ENCODE assay signal across 8 mouse cellular contexts in genomic region chr11:29130385-29131355, GRCm38 (mm10). TPM values are rescaled to one million over a fixed set of nuclear protein-coding genes. Genes with fewer than 3 reads are reported as not detected.
DNase-seq lines count a peak whose midpoint lies in the region; ATAC-seq and TF ChIP-seq lines count a peak whose summit lies in the region.

TSS of gene Pnpt1 (plus strand) at chr11:29130744.

- H3K27me3 ChIP-seq in heart, embryonic 12.5 days (replicated peaks), result no peaks in the 10 kb centered on the region
- H3K27me3 ChIP-seq in kidney, postnatal 0 days (ENCODE audit: insufficient read depth, low read length), result no peaks in the 10 kb centered on the region
- no peaks in the 10 kb centered on the region for H3K27me3 ChIP-seq in liver, embryonic 11.5 days (replicated peaks; ENCODE audit: control insufficient read depth, insufficient read depth, low read length)
- H3K27me3 ChIP-seq in stomach, embryonic 14.5 days (ENCODE audit: control insufficient read depth, insufficient read depth, low read length), result no peaks in the 10 kb centered on the region

- DNase-seq in CD4-positive helper T cell, adult 2 months (ENCODE audit: low read depth, low spot score), result peak; percentile 94
- peak; percentile 83 for DNase-seq in brain, embryonic 18.5 days (ENCODE audit: low read depth, low spot score)
- peak; percentile 95 for DNase-seq in kidney, postnatal 0 days (ENCODE audit: low spot score)
- DNase-seq in liver, embryonic 11.5 days (ENCODE audit: low spot score), result peak; percentile 87
- DNase-seq in naive thymus-derived CD4-positive, alpha-beta T cell, adult 2 months (ENCODE audit: low read depth), result peak; percentile 93

- H3K9me3 ChIP-seq in heart, embryonic 12.5 days (replicated peaks), result no peaks in the 10 kb centered on the region
- no peaks in the 10 kb centered on the region for H3K9me3 ChIP-seq in kidney, postnatal 0 days (replicated peaks; ENCODE audit: low read length)
- H3K9me3 ChIP-seq in liver, embryonic 11.5 days (ENCODE audit: control insufficient read depth, low read length), result no peaks in the 10 kb centered on the region
- H3K9me3 ChIP-seq in stomach, embryonic 14.5 days (ENCODE audit: control insufficient read depth, low read depth, low read length), result no peaks in the 10 kb centered on the region

- no peaks in the 10 kb centered on the region for H3K4me1 ChIP-seq in heart, embryonic 12.5 days (replicated peaks)
- peaks cover 3% of the 10 kb centered on the region; the same call in 1 of the 2 replicates for H3K4me1 ChIP-seq in kidney, postnatal 0 days (replicated peaks; ENCODE audit: insufficient read depth, low read length)
- no peaks in the 10 kb centered on the region for H3K4me1 ChIP-seq in liver, embryonic 11.5 days (replicated peaks; ENCODE audit: control insufficient read depth, insufficient read depth, low read length)
- H3K4me1 ChIP-seq in stomach, embryonic 14.5 days (ENCODE audit: control insufficient read depth, insufficient read depth, low read length), result no peaks in the 10 kb centered on the region

- H3K36me3 ChIP-seq in heart, embryonic 12.5 days, result peaks cover 14% of the 10 kb centered on the region
- H3K36me3 ChIP-seq in kidney, postnatal 0 days (ENCODE audit: insufficient read depth, low read length), result peaks cover 7% of the 10 kb centered on the region; the same call in 1 of the 2 replicates
- peaks cover 3% of the 10 kb centered on the region; the same call in 1 of the 2 replicates for H3K36me3 ChIP-seq in liver, embryonic 11.5 days (ENCODE audit: control insufficient read depth, insufficient read depth, low read length)
- H3K36me3 ChIP-seq in stomach, embryonic 14.5 days (ENCODE audit: control insufficient read depth, insufficient read depth, low read length), result peaks cover 9% of the 10 kb centered on the region

- H3K4me2 ChIP-seq in heart, embryonic 12.5 days, result peak within 1 kb of the TSS; percentile 88
- peak within 1 kb of the TSS; percentile 67 for H3K4me2 ChIP-seq in kidney, postnatal 0 days (ENCODE audit: low read length)
- H3K4me2 ChIP-seq in liver, embryonic 11.5 days, result peak within 1 kb of the TSS; percentile 62
- H3K4me2 ChIP-seq in stomach, embryonic 14.5 days (replicated peaks; ENCODE audit: low read depth, low read length), result peak within 1 kb of the TSS; percentile 56

- TF ChIP-seq CTCF in kidney, postnatal 0 days (IDR thresholded peaks at IDR 0.05; ENCODE audit: low read depth), result no peak; the same call in 1 of the 2 replicates

- WGBS in heart, embryonic 12.5 days, result 5% methylated on average over 50 of the region's 50 CpGs
- 3% methylated on average over 50 of the region's 50 CpGs for WGBS in kidney, postnatal 0 days
- 4% methylated on average over 50 of the region's 50 CpGs for WGBS in liver, embryonic 11.5 days
- WGBS in stomach, embryonic 14.5 days, result 4% methylated on average over 50 of the region's 50 CpGs

- H3K27ac ChIP-seq in heart, embryonic 12.5 days (ENCODE audit: poor library complexity, severe bottlenecking), result peak within 1 kb of the TSS; percentile 28
- peak within 1 kb of the TSS; percentile 76 for H3K27ac ChIP-seq in kidney, postnatal 0 days
- peak within 1 kb of the TSS; percentile 30; the same call in 1 of the 2 replicates for H3K27ac ChIP-seq in liver, embryonic 11.5 days (ENCODE audit: low read depth, low read length)
- peak within 1 kb of the TSS; percentile 48; the same call in 1 of the 2 replicates for H3K27ac ChIP-seq in stomach, embryonic 14.5 days (ENCODE audit: low read length)

- peak within 1 kb of the TSS; percentile 73 for H3K4me3 ChIP-seq in heart, embryonic 12.5 days
- peak within 1 kb of the TSS; percentile 89 for H3K4me3 ChIP-seq in kidney, postnatal 0 days (replicated peaks; ENCODE audit: low read depth, low read length)
- peak within 1 kb of the TSS; percentile 79 for H3K4me3 ChIP-seq in liver, embryonic 11.5 days (ENCODE audit: low read depth, low read length)
- peak within 1 kb of the TSS; percentile 91 for H3K4me3 ChIP-seq in stomach, embryonic 14.5 days (ENCODE audit: low read depth, low read length)

- peak within 1 kb of the TSS; percentile 82 for H3K9ac ChIP-seq in heart, embryonic 12.5 days
- H3K9ac ChIP-seq in kidney, postnatal 0 days (ENCODE audit: low read depth, low read length), result peak within 1 kb of the TSS; percentile 80
- peak within 1 kb of the TSS; percentile 81 for H3K9ac ChIP-seq in liver, embryonic 11.5 days (ENCODE audit: low read depth, low read length)
- H3K9ac ChIP-seq in stomach, embryonic 14.5 days (replicated peaks; ENCODE audit: low read depth, low read length), result peak within 1 kb of the TSS; percentile 68

- peak; percentile 100 for ATAC-seq in erythroid progenitor cell, adult 5-6 weeks (replicated peaks; ENCODE audit: low FRiP score, poor library complexity, severe bottlenecking)
- ATAC-seq in heart, embryonic 12.5 days (ENCODE audit: insufficient number of reproducible peaks, low FRiP score), result peak; percentile 100
- peak; percentile 100 for ATAC-seq in kidney, postnatal 0 days (replicated peaks; ENCODE audit: low FRiP score, low read depth)
- ATAC-seq in liver, embryonic 11.5 days (replicated peaks; ENCODE audit: low FRiP score), result peak; percentile 100
- ATAC-seq in stomach, embryonic 14.5 days (ENCODE audit: insufficient number of reproducible peaks, insufficient read depth, low FRiP score, low read depth), result peak; percentile 100

RNA-seq across cellular contexts. Expression of gene Pnpt1, which starts in this region (rescaled TPM):
- total RNA-seq in erythroid progenitor cell, adult 5-6 weeks (2015; ENCODE audit: low replicate concordance), result 24.9 and 42.3 TPM in 2 replicates
- total RNA-seq in erythroid progenitor cell, adult 5-6 weeks (2017; ENCODE audit: low replicate concordance), result 26.3 and 35.0 TPM in 2 replicates
- 47.7 and 48.2 TPM in 2 replicates for polyA plus RNA-seq in heart, embryonic 12.5 days (2016; fragmentation: Nextera tagmentation; extraction: Ambion mirVana)
- 36.1 and 37.3 TPM in 2 replicates for polyA plus RNA-seq in kidney, postnatal 0 days (2015; fragmentation: Nextera tagmentation; extraction: Ambion mirVana)
- polyA plus RNA-seq in liver, embryonic 11.5 days (2014; fragmentation: Nextera tagmentation; extraction: Ambion mirVana), result 60.4 and 72.3 TPM in 2 replicates
- 41.4 and 43.9 TPM in 2 replicates for polyA plus RNA-seq in stomach, embryonic 14.5 days (2014; fragmentation: Nextera tagmentation; extraction: Ambion mirVana)

Comparison
In these comparisons a context has a peak if more than half of its experiments do, and no peak if none do; other contexts are left out.
1. Peak in every context shown above with its lines: DNase-seq, ATAC-seq, H3K4me3 ChIP-seq and H3K27ac ChIP-seq.